Mouse (Mus musculus): ENCODE results near the gene Gm20721. TPM values are rescaled to one million over a fixed set of nuclear protein-coding genes. Genes with fewer than 3 reads are reported as not detected.

Gene Gm20721
- polyA plus RNA-seq, 1 experiment from 2014 or later = 34.1 TPM

DNA sequence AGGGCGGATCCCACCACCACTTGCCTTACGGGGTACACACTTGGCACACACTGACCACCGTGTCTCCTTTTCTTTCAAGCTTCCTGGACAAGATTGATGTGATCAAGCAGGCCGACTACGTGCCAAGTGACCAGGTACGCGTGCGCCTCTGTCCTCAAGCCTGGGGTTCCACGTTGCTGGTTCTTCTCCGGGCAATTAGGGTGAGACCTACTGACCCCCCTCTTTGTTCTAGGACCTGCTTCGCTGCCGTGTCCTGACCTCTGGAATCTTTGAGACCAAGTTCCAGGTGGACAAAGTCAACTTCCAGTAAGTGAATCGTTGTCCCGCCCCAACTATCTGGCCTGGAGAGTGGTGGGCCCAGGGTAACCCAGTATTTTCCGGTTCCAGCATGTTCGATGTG is 1.5 kb downstream of the Gm20721 start:
- Histone ChIP-seq H3K4me1 (ENCODE audit: control insufficient read depth, insufficient read depth, low read length) (peaks cover 37% of the 10 kb centered on the region), H3K27ac (ENCODE audit: low read length) (peak overlapping the region; percentile 59; the same call in 1 of the 2 replicates), H3K9ac (ENCODE audit: low read length) (no peak overlapping the region), H3K9me3 (replicated peaks; ENCODE audit: control insufficient read depth, low read length) (no peaks in the 10 kb centered on the region), H3K4me3 (replicated peaks; ENCODE audit: low read length) (no peak overlapping the region), H3K4me2 (ENCODE audit: low read depth, low read length) (no peak overlapping the region), H3K36me3 (ENCODE audit: control insufficient read depth, insufficient read depth, low read length) (peaks cover 24% of the 10 kb centered on the region), H3K27me3 (ENCODE audit: control insufficient read depth, insufficient read depth, low read length) (no peaks in the 10 kb centered on the region)
- whole genome bisulfite sequencing = 92% methylated on average over 16 of the region's 16 CpGs
- ATAC-seq (ENCODE audit: insufficient read depth, low FRiP score) = no peak

DNA sequence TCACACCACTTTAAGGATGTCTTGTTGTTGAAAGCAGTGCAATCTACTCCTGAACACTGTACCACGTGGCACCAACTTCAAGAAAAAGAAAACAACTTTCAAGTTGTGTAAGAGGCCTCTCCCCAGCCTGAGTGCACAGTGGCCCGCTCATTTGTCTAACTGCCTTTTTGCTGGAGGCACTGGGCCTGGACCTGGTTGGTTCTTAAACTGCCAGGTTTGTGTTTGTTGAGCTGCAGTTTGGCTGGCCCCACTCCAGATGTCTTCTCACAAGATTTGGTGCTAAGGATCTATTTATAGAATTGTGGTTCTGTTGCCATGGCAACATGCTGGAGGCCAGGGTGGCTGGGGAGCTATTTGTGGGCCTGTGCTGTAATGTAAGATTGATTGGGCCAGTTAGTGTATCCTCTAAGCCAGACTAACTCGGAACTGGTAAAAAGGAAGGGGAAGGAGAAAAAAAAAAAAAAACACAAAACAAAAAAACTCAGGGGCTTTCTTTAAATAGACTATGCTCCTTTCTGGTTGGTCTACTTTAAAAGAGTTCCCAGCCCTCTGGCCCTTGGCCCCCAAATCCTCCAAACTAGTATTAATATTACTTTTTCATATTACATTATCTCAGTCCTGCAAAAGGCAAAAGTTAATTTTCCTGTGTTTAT is 2.4 kb downstream of the Gm20721 start:
- 1% methylated on average over 3 of the region's 3 CpGs for WGBS
- Histone ChIP-seq H3K27me3 (ENCODE audit: control insufficient read depth, insufficient read depth, low read length) (no peaks in the 10 kb centered on the region), H3K4me1 (ENCODE audit: control insufficient read depth, insufficient read depth, low read length) (peaks cover 41% of the 10 kb centered on the region), H3K36me3 (ENCODE audit: control insufficient read depth, insufficient read depth, low read length) (peaks cover 24% of the 10 kb centered on the region), H3K4me3 (replicated peaks; ENCODE audit: low read length) (no peak overlapping the region), H3K9ac (ENCODE audit: low read length) (no peak overlapping the region), H3K27ac (ENCODE audit: low read length) (peak overlapping the region; percentile 67), H3K4me2 (ENCODE audit: low read depth, low read length) (peak overlapping the region; percentile 26; the same call in 1 of the 2 replicates), H3K9me3 (replicated peaks; ENCODE audit: control insufficient read depth, low read length) (no peaks in the 10 kb centered on the region)
- ATAC-seq (ENCODE audit: insufficient read depth, low FRiP score) = peak; percentile 78

DNA sequence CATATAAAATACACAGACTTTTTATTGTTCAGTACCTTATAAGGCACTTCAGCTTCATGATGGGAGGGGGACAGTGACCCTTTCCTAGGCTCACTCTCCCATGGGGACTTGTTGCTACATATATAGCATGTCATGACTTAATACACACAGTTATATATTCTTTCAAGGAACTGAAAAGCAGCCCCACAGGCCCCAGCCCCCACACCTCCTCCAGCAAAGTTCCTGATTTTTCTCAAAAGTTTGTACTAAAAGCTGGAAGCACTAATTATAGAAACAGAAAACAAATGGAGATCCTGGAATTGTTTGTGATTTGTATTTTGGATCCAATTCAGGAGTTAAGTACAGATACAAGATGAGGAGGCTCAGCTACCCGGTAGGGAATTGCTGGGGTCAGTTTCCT is 2.9 kb downstream of the Gm20721 start:
- peak overlapping the region; percentile 26; the same call in 1 of the 2 replicates for H3K4me2 ChIP-seq (ENCODE audit: low read depth, low read length)
- ATAC-seq (ENCODE audit: insufficient read depth, low FRiP score) = no peak
- H3K4me1 ChIP-seq (ENCODE audit: control insufficient read depth, insufficient read depth, low read length) = peaks cover 45% of the 10 kb centered on the region
- no peak overlapping the region for H3K9ac ChIP-seq (ENCODE audit: low read length)
- H3K27me3 ChIP-seq (ENCODE audit: control insufficient read depth, insufficient read depth, low read length) = no peaks in the 10 kb centered on the region
- WGBS = 16% methylated on average over 1 of the region's 1 CpGs
- H3K36me3 ChIP-seq (ENCODE audit: control insufficient read depth, insufficient read depth, low read length) = peaks cover 24% of the 10 kb centered on the region
- H3K9me3 ChIP-seq (replicated peaks; ENCODE audit: control insufficient read depth, low read length) = no peaks in the 10 kb centered on the region
- no peak overlapping the region for H3K4me3 ChIP-seq (replicated peaks; ENCODE audit: low read length)
- peak overlapping the region; percentile 67 for H3K27ac ChIP-seq (ENCODE audit: low read length)

DNA sequence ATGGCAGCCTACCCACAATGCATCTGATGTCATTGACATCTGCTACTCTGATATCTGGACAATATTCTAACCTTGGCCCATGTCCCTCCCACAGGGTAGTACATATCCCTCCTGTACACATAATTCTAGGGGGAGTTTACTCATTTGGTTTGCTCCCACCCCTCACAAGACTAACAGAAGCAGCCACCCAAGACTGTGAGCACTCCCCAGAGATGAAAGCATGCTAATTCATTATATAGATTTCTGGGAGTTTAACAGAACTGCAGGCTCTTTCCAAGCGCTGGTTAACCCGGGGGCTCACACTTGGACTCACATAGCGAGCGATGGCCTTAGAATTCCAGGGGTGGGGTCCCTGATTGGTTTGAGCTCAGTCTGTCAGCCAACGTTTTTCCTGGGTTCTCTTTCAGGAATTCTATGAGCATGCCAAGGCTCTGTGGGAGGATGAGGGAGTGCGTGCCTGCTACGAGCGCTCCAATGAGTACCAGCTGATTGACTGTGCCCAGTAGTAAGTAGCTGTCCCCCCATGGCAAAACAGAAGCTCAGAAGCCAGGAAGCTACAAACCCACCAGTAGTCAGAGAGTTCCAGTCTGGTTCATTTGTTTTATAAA is 3.6 kb downstream of the Gm20721 start:
- Histone ChIP-seq H3K4me1 (ENCODE audit: control insufficient read depth, insufficient read depth, low read length) (peaks cover 48% of the 10 kb centered on the region), H3K27me3 (ENCODE audit: control insufficient read depth, insufficient read depth, low read length) (no peaks in the 10 kb centered on the region), H3K4me2 (ENCODE audit: low read depth, low read length) (no peak overlapping the region), H3K9ac (ENCODE audit: low read length) (no peak overlapping the region), H3K9me3 (replicated peaks; ENCODE audit: control insufficient read depth, low read length) (no peaks in the 10 kb centered on the region), H3K27ac (ENCODE audit: low read length) (peak overlapping the region; percentile 67), H3K36me3 (ENCODE audit: control insufficient read depth, insufficient read depth, low read length) (peaks cover 24% of the 10 kb centered on the region), H3K4me3 (replicated peaks; ENCODE audit: low read length) (no peak overlapping the region)
- ATAC-seq (ENCODE audit: insufficient read depth, low FRiP score) = no peak
- WGBS = 44% methylated on average over 8 of the region's 8 CpGs

DNA sequence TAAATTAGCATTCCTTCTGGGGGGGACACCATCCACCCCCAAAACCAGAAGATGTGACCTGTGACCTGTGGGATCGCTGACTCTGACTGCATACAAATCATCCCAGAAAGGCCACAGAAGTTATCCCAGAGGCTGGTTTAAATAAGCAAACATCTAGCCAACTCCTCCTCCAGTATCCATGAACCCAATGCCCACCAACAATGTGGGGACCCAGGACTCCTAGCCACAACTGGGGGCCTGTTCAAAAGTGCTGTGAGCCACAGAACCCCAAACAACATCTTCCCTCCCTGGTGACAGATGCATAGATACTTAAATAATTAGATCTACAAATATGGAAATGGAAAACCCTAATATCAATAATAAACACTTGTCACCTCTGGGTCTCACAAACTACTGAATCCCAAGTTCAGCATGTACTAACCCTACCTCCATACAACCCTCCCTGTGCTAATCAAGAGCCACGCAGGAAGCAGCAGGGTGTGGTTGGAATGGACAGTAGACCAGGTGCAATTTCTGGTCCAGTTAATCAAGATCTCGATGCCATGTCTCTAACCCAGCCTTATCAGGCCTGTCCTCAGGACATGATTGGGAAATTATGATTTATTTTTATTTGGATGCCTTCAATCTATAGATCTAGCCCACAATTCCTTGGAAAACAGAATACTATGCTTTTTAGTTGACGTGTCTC is 5.5 kb downstream of the Gm20721 start:
- Histone ChIP-seq H3K4me2 (ENCODE audit: low read depth, low read length) (no peak overlapping the region), H3K4me3 (replicated peaks; ENCODE audit: low read length) (no peak overlapping the region), H3K9me3 (replicated peaks; ENCODE audit: control insufficient read depth, low read length) (no peaks in the 10 kb centered on the region), H3K27ac (ENCODE audit: low read length) (no peak overlapping the region), H3K36me3 (ENCODE audit: control insufficient read depth, insufficient read depth, low read length) (peaks cover 15% of the 10 kb centered on the region), H3K9ac (ENCODE audit: low read length) (no peak overlapping the region), H3K4me1 (ENCODE audit: control insufficient read depth, insufficient read depth, low read length) (peaks cover 65% of the 10 kb centered on the region), H3K27me3 (ENCODE audit: control insufficient read depth, insufficient read depth, low read length) (no peaks in the 10 kb centered on the region)
- no peak for ATAC-seq (ENCODE audit: insufficient read depth, low FRiP score)
- 63% methylated on average over 4 of the region's 4 CpGs for WGBS

DNA sequence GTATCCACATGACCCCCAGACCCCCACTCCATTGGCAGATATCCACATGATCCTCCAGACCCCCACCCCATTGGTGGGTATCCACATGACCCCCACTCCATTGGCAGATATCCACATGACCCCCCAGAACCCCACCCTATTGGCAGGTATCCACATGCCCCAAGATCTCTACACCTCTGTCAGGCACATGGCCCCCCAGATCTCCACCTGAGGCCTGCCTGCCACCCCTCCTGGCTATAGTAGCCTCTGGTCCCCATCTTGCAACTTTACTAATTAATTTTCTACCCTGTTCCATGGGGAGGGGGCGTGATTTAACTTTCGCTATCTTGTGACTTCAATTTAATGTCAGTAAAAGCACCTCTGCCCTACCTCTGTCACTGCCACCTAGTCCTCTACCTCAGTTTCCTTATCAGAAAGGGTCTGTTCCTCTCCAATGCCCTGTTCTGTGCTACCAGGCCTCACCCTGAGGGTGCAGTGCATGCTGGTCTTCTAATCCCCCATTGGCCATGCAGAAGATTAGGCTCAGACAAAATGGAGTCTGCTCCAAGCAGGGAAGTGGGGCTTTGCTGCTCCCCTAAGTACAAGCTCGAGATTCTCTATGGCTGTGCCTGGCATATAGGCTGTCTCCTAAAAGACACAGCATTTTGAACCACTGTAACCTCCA is 6.2 kb downstream of the Gm20721 start:
- H3K9me3 ChIP-seq (replicated peaks; ENCODE audit: control insufficient read depth, low read length) = no peaks in the 10 kb centered on the region
- no peak overlapping the region for H3K27ac ChIP-seq (ENCODE audit: low read length)
- 85% methylated on average over 3 of the region's 3 CpGs for WGBS
- H3K9ac ChIP-seq (ENCODE audit: low read length) = no peak overlapping the region
- no peaks in the 10 kb centered on the region for H3K27me3 ChIP-seq (ENCODE audit: control insufficient read depth, insufficient read depth, low read length)
- H3K4me2 ChIP-seq (ENCODE audit: low read depth, low read length) = no peak overlapping the region
- no peak for ATAC-seq (ENCODE audit: insufficient read depth, low FRiP score)
- H3K4me1 ChIP-seq (ENCODE audit: control insufficient read depth, insufficient read depth, low read length) = peaks cover 66% of the 10 kb centered on the region
- peaks cover 8% of the 10 kb centered on the region for H3K36me3 ChIP-seq (ENCODE audit: control insufficient read depth, insufficient read depth, low read length)
- H3K4me3 ChIP-seq (replicated peaks; ENCODE audit: low read length) = no peak overlapping the region

DNA sequence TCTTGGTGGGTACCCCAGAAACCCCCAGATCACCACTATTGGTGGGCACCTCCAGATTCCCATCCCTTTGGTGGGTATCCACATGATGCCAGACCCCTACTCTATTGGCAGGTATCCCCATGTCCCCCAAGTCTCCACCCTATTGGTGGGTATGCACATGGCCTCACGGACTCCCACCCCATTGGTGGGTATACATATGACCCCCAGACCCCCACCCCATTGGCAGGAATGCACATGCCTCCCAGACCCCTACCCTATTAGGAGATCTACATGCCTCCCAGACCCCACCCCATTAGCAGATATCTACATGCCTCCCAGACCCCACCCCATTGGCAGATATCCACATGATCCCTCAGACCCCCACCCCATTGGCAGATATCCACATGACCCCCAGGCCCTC is 6.8 kb downstream of the Gm20721 start:
- peaks cover 1% of the 10 kb centered on the region for H3K36me3 ChIP-seq (ENCODE audit: control insufficient read depth, insufficient read depth, low read length)
- no peak for ATAC-seq (ENCODE audit: insufficient read depth, low FRiP score)

DNA sequence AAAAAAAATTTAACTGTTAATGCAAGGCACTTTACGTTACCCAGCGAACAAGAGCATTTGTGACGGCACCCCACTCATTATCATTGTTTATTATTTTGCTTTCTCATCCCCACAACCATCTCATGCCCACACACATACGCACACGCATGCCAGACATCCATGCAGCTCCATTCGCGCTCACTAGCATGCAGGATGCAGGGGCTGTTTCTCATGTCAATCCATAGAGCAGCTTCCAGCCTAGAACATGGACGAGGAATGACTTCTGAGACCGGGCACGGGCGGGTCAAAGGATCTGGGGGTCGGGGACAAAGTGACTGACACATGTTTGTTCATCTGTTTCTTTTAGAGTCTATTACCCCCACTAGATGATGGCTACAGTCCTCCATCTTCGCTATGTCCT is 9.2 kb downstream of the Gm20721 start:
- Histone ChIP-seq H3K9ac (ENCODE audit: low read length) (no peak overlapping the region), H3K4me1 (ENCODE audit: control insufficient read depth, insufficient read depth, low read length) (peaks cover 77% of the 10 kb centered on the region), H3K4me2 (ENCODE audit: low read depth, low read length) (no peak overlapping the region; the same call in 1 of the 2 replicates), H3K27ac (ENCODE audit: low read length) (no peak overlapping the region), H3K36me3 (ENCODE audit: control insufficient read depth, insufficient read depth, low read length) (no peaks in the 10 kb centered on the region), H3K9me3 (replicated peaks; ENCODE audit: control insufficient read depth, low read length) (no peaks in the 10 kb centered on the region), H3K27me3 (ENCODE audit: control insufficient read depth, insufficient read depth, low read length) (no peaks in the 10 kb centered on the region), H3K4me3 (replicated peaks; ENCODE audit: low read length) (no peak overlapping the region)
- no peak for ATAC-seq (ENCODE audit: insufficient read depth, low FRiP score)
- 82% methylated on average over 13 of the region's 13 CpGs for WGBS

More for the DNA sequence above, 6.8 kb downstream of the Gm20721 start:
- H3K4me1 ChIP-seq (ENCODE audit: control insufficient read depth, insufficient read depth, low read length) = peaks cover 72% of the 10 kb centered on the region
- H3K9me3 ChIP-seq (replicated peaks; ENCODE audit: control insufficient read depth, low read length) = no peaks in the 10 kb centered on the region
- 94% methylated on average over 1 of the region's 1 CpGs for WGBS
- no peak overlapping the region for H3K4me3 ChIP-seq (replicated peaks; ENCODE audit: low read length)
- H3K9ac ChIP-seq (ENCODE audit: low read length) = no peak overlapping the region
- H3K4me2 ChIP-seq (ENCODE audit: low read depth, low read length) = no peak overlapping the region
- no peaks in the 10 kb centered on the region for H3K27me3 ChIP-seq (ENCODE audit: control insufficient read depth, insufficient read depth, low read length)
- no peak overlapping the region for H3K27ac ChIP-seq (ENCODE audit: low read length)

Measured in stomach, embryonic 16.5 days (tissue).